Mouse (Mus musculus) hindbrain, postnatal 0 days (tissue): ENCODE data around the gene Mrtfb. TPM values are rescaled to one million over a fixed set of nuclear protein-coding genes. Genes with fewer than 3 reads are reported as not detected.
A peak's percentile ranks its signal among the peaks of the same experiment; 100 is the strongest.

Experiments
- ATAC-seq: fragments of 200-750 bp; cut with Nextera tagmentation; 2 replicates; pipeline ENCODE4 v1.8.0; 2017; ENCODE audit warnings: mild to moderate bottlenecking, moderate TSS enrichment, moderate library complexity
- DNase-seq: peaks from one replicate; pipeline ENCODE4 v3.0.0-alpha.2; 2015; ENCODE audit warnings: low spot score
- H3K27ac ChIP-seq: fragments of 300-500 bp; sonication (generic); 2 replicates; pipeline ENCODE4 v1.5.1; 2014; ENCODE audit warnings: mild to moderate bottlenecking
- H3K27me3 ChIP-seq: fragments of 300-500 bp; sonication (generic); 2 replicates; pipeline ENCODE4 v1.6.1; 2014; ENCODE audit warnings: low read length, mixed read lengths; ENCODE audit not compliant: insufficient read depth
- H3K36me3 ChIP-seq: fragments of 300-500 bp; sonication (generic); 2 replicates; pipeline ENCODE4 v1.6.1; 2014; ENCODE audit warnings: low read length, mixed read lengths; ENCODE audit not compliant: insufficient read depth
- H3K4me1 ChIP-seq: fragments of 300-500 bp; sonication (generic); 2 replicates; pipeline ENCODE4 v1.6.1; 2014; ENCODE audit warnings: antibody characterized with exemption, low read length, mixed read lengths; ENCODE audit not compliant: insufficient read depth
- H3K4me2 ChIP-seq: fragments of 300-500 bp; sonication (generic); 2 replicates; pipeline ENCODE4 v1.6.1; 2014; ENCODE audit warnings: low read depth, mild to moderate bottlenecking, low read length, moderate library complexity, mixed read lengths
- H3K4me3 ChIP-seq: fragments of 300-500 bp; sonication (generic); 2 replicates; pipeline ENCODE4 v1.5.1; 2014; ENCODE audit warnings: low read length
- H3K9ac ChIP-seq: fragments of 300-500 bp; sonication (generic); replicated peaks from 2 replicates; pipeline ENCODE4 v1.6.1; 2014; ENCODE audit warnings: mild to moderate bottlenecking, low read length, moderate library complexity, mixed read lengths
- H3K9me3 ChIP-seq: fragments of 300-500 bp; sonication (generic); 2 replicates; pipeline ENCODE4 v1.6.1; 2016; ENCODE audit warnings: low read length, mixed read lengths
- CTCF ChIP-seq: IDR thresholded peaks from 2 replicates; pipeline ENCODE4 v1.5.1; 2016; ENCODE audit warnings: antibody characterized with exemption, control low read depth, low read depth
- WGBS: fragments of 180-500 bp; shearing (Covaris S2); extraction: QIAGEN DNeasy Blood & Tissue Kit; methylation state at CpG from one replicate; pipeline ENCODE4 v1.1.7; 2014; 5-methylcytosine and 5-hydroxymethylcytosine counted together
- polyA plus RNA-seq: library from polyadenylated mRNA; unstranded; fragments of >200 nt; fragmentation: Nextera tagmentation; extraction: Ambion mirVana; gene quantifications from 2 replicates; pipeline ENCODE4 v1.2.1, GENCODE M21; 2015
- total RNA-seq: library from RNA; depleted of rRNA; stranded (reverse); fragments of >200 nt; gene quantifications from 2 replicates; pipeline ENCODE4 v1.2.3, GENCODE M21; 2014

Mrtfb gene
- total and polyA plus RNA-seq, 2 experiments from 2014 or later = 11.5 to 20.0 TPM

GRCm38 (mm10) chr16:13221475-13221874 is 34.8 kb upstream of the Mrtfb start:
- no peak for ATAC-seq
- no peak for DNase-seq
- Histone ChIP-seq H3K9ac (no peak overlapping the region), H3K4me3 (no peak overlapping the region), H3K4me2 (no peak overlapping the region), H3K9me3 (no peaks in the 10 kb centered on the region), H3K27me3 (no peaks in the 10 kb centered on the region), H3K36me3 (no peaks in the 10 kb centered on the region), H3K27ac (no peak overlapping the region), H3K4me1 (no peaks in the 10 kb centered on the region)
- WGBS = 85% methylated on average over 1 of the region's 1 CpGs
- no peak for TF ChIP-seq CTCF

DNA sequence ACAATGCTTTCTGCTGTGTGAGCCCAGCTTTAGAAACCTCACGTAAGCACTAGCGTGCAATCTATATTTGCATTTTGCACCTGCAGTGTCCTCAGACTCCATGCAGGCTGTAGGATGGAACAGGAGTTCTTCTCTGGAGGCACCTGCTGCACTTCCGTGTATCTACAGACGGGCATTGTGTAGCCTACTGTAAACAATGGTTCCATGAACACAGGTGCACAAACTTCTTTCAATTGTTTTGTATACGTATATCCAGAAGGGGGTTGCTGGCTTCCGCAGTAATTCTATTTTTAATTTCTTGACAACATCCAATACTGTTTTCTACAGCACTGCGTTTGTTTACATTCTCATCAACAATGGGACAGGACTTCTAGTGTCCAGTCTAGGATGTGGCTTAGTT is 24.2 kb upstream of the Mrtfb start:
- Histone ChIP-seq H3K36me3 (no peaks in the 10 kb centered on the region), H3K9ac (no peak overlapping the region), H3K27ac (no peak overlapping the region), H3K27me3 (no peaks in the 10 kb centered on the region), H3K4me1 (no peaks in the 10 kb centered on the region), H3K9me3 (no peaks in the 10 kb centered on the region), H3K4me2 (no peak overlapping the region), H3K4me3 (no peak overlapping the region)
- ATAC-seq = no peak
- no peak for TF ChIP-seq CTCF
- WGBS = 87% methylated on average over 7 of the region's 7 CpGs
- no peak for DNase-seq

- Histone ChIP-seq H3K4me2 (no peak overlapping the region), H3K9me3 (no peaks in the 10 kb centered on the region), H3K27ac (0 out of 2 replicates have a peak overlapping the region, but pooled peaks have one; percentile 26), H3K9ac (no peak overlapping the region), H3K36me3 (no peaks in the 10 kb centered on the region), H3K4me3 (no peak overlapping the region), H3K27me3 (no peaks in the 10 kb centered on the region), H3K4me1 (no peaks in the 10 kb centered on the region)
- peak; percentile 4 for DNase-seq
- TF ChIP-seq CTCF = no peak
- WGBS = 44% methylated on average over 14 of the region's 14 CpGs
- no peak for ATAC-seq
Observed at GRCm38 (mm10) chr16:13232912-13233802, 23.1 kb upstream of the Mrtfb start.

GRCm38 (mm10) chr16:13239039-13239438 is 17.2 kb upstream of the Mrtfb start:
- Histone ChIP-seq H3K4me1 (no peaks in the 10 kb centered on the region), H3K27ac (no peak overlapping the region), H3K27me3 (no peaks in the 10 kb centered on the region), H3K4me3 (no peak overlapping the region), H3K4me2 (no peak overlapping the region), H3K9me3 (no peaks in the 10 kb centered on the region), H3K9ac (no peak overlapping the region), H3K36me3 (no peaks in the 10 kb centered on the region)
- TF ChIP-seq CTCF = no peak
- no peak for ATAC-seq
- 85% methylated on average over 4 of the region's 4 CpGs for WGBS
- DNase-seq = no peak

- DNase-seq (no peak), ATAC-seq (no peak)
- Histone ChIP-seq H3K4me3 (no peak overlapping the region), H3K4me1 (no peaks in the 10 kb centered on the region), H3K36me3 (no peaks in the 10 kb centered on the region), H3K9ac (no peak overlapping the region), H3K9me3 (no peaks in the 10 kb centered on the region), H3K27me3 (no peaks in the 10 kb centered on the region), H3K4me2 (no peak overlapping the region), H3K27ac (no peak overlapping the region)
- TF ChIP-seq CTCF = no peak
- 76% methylated on average over 2 of the region's 2 CpGs for WGBS
Observed at GRCm38 (mm10) chr16:13239544-13239943, 16.7 kb upstream of the Mrtfb start.

- no peaks in the 10 kb centered on the region for H3K36me3 ChIP-seq
- no peaks in the 10 kb centered on the region for H3K27me3 ChIP-seq
- TF ChIP-seq CTCF = no peak
- no peak overlapping the region for H3K4me3 ChIP-seq
- no peak for ATAC-seq
- no peak overlapping the region for H3K4me2 ChIP-seq
- no peaks in the 10 kb centered on the region for H3K4me1 ChIP-seq
- WGBS = 84% methylated on average over 7 of the region's 7 CpGs
- DNase-seq = no peak
- no peak overlapping the region for H3K27ac ChIP-seq
- no peak overlapping the region for H3K9ac ChIP-seq
- no peaks in the 10 kb centered on the region for H3K9me3 ChIP-seq
Observed at GRCm38 (mm10) chr16:13240326-13240725, 16.0 kb upstream of the Mrtfb start.

DNA sequence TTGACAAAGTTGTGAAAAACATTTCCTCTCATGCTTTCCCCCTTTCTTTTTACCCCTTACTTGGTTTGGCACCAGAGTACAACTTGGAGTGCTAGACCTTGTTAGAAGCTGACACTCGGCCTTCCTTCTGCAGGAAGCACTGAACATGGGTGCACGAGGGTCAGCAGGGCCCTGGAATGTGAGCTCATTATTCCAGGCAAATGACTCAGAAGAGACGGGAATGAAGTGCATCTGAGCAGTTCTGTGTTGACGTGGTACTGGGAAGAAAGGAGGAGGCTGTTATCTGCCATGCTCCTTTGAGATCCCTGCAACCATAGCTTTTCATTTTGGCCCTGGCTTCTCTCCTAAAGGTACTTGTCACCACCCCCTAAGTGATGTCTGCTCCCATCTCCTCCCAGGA is 10.6 kb upstream of the Mrtfb start:
- no peak for DNase-seq
- Histone ChIP-seq H3K4me1 (no peaks in the 10 kb centered on the region), H3K4me2 (no peak overlapping the region), H3K4me3 (no peak overlapping the region), H3K9me3 (no peaks in the 10 kb centered on the region), H3K9ac (no peak overlapping the region), H3K36me3 (no peaks in the 10 kb centered on the region), H3K27ac (no peak overlapping the region), H3K27me3 (no peaks in the 10 kb centered on the region)
- ATAC-seq = no peak
- WGBS = 35% methylated on average over 4 of the region's 4 CpGs
- TF ChIP-seq CTCF = no peak
